Mouse (Mus musculus): ENCODE measurements at regions not wholly inside any gene's neighbourhood (a gene's known extent, or its start where the extent isn't known, plus 50 kb on each side); places are given as distances from the start of the nearest gene placed in this dataset.

- no peaks in the 10 kb centered on the region for H3K36me3 ChIP-seq (ENCODE audit: control insufficient read depth, insufficient read depth)
- no peaks in the 10 kb centered on the region for H3K27me3 ChIP-seq (ENCODE audit: control insufficient read depth, insufficient read depth, insufficient read length)
- no peaks in the 10 kb centered on the region for H3K79me2 ChIP-seq (ENCODE audit: control insufficient read depth, insufficient read depth)
- TF ChIP-seq E2F4 (IDR thresholded peaks at IDR 0.05; ENCODE audit: insufficient read depth) (no peak), TCF3 (IDR thresholded peaks at IDR 0.05; ENCODE audit: insufficient read length, low read depth) (no peak), CEBPB (IDR thresholded peaks at IDR 0.05; ENCODE audit: insufficient read depth, poor library complexity, severe bottlenecking) (0 out of 2 replicates have a peak, but pooled peaks have one; percentile 25), MAX (IDR thresholded peaks at IDR 0.05; ENCODE audit: low read depth) (no peak), MYOG (IDR thresholded peaks at IDR 0.05; ENCODE audit: control insufficient read depth in 1 of 3, insufficient read depth in 1 of 3, insufficient read length in 2 of 3, low read depth in 2 of 3) (peak in 2 of 3 experiments; percentile 1 to 27), MYOD1 (IDR thresholded peaks at IDR 0.05; ENCODE audit: control insufficient read depth in 1 of 3, insufficient read length in 2 of 3, low read depth in 2 of 3) (peak in 1 of 3 experiments; percentile 56)
- no peak overlapping the region for H3K4me2 ChIP-seq (ENCODE audit: low read depth)
- no peak overlapping the region for H3ac ChIP-seq (ENCODE audit: control insufficient read depth, insufficient read length)
- no peak overlapping the region for H3K4me3 ChIP-seq
These were observed 68.3 kb upstream of the Nrip1 start for GRCm38 (mm10) chr16:76441803-76442448.

GRCm38 (mm10) chr16:76438093-76438883, 64.7 kb upstream of the Nrip1 start:
- TF ChIP-seq TCF3 (IDR thresholded peaks at IDR 0.05; ENCODE audit: insufficient read length, low read depth) (no peak), CEBPB (IDR thresholded peaks at IDR 0.05; ENCODE audit: insufficient read depth, poor library complexity, severe bottlenecking) (no peak), SRF (IDR thresholded peaks at IDR 0.05; ENCODE audit: control insufficient read depth, insufficient read length, low read depth) (no peak), E2F4 (IDR thresholded peaks at IDR 0.05; ENCODE audit: insufficient read depth) (no peak), TCF12 (IDR thresholded peaks at IDR 0.05; ENCODE audit: insufficient read depth, poor library complexity, severe bottlenecking) (no peak), USF1 (IDR thresholded peaks at IDR 0.05; ENCODE audit: low read depth) (no peak), MYOD1 (IDR thresholded peaks at IDR 0.05; ENCODE audit: control insufficient read depth in 1 of 3, insufficient read length in 2 of 3, low read depth in 2 of 3) (no peak)
- H3ac ChIP-seq (ENCODE audit: control insufficient read depth, insufficient read length): no peak overlapping the region
- H3K27me3 ChIP-seq (ENCODE audit: control insufficient read depth, insufficient read depth, insufficient read length): no peaks in the 10 kb centered on the region
- H3K4me3 ChIP-seq: no peak overlapping the region
- no peaks in the 10 kb centered on the region for H3K79me2 ChIP-seq (ENCODE audit: control insufficient read depth, insufficient read depth)
- H3K36me3 ChIP-seq (ENCODE audit: control insufficient read depth, insufficient read depth): no peaks in the 10 kb centered on the region
- H3K4me2 ChIP-seq (ENCODE audit: low read depth): no peak overlapping the region

- no peaks in the 10 kb centered on the region for H3K27me3 ChIP-seq (ENCODE audit: control insufficient read depth, insufficient read depth, insufficient read length)
- TF ChIP-seq CEBPB (IDR thresholded peaks at IDR 0.05; ENCODE audit: insufficient read depth, poor library complexity, severe bottlenecking): no peak
- TF ChIP-seq POLR2AphosphoS2 (IDR thresholded peaks at IDR 0.05; ENCODE audit: insufficient read length, low read depth): no peak
- TF ChIP-seq REST (IDR thresholded peaks at IDR 0.05; ENCODE audit: insufficient read depth, insufficient read length): no peak
- TF ChIP-seq MAX (IDR thresholded peaks at IDR 0.05; ENCODE audit: low read depth): no peak
- TF ChIP-seq SRF (IDR thresholded peaks at IDR 0.05; ENCODE audit: control insufficient read depth, insufficient read length, low read depth): no peak
- TF ChIP-seq USF1 (IDR thresholded peaks at IDR 0.05; ENCODE audit: low read depth): no peak
- no peak for TF ChIP-seq E2F4 (IDR thresholded peaks at IDR 0.05; ENCODE audit: insufficient read depth)
- TF ChIP-seq TCF3 (IDR thresholded peaks at IDR 0.05; ENCODE audit: insufficient read length, low read depth): no peak
- TF ChIP-seq POLR2A (IDR thresholded peaks at IDR 0.05; ENCODE audit: insufficient read length, low read depth): no peak
- TF ChIP-seq MYOD1 (IDR thresholded peaks at IDR 0.05; ENCODE audit: control insufficient read depth in 1 of 3, insufficient read length in 2 of 3, low read depth in 2 of 3): no peak
- no peak for TF ChIP-seq TCF12 (IDR thresholded peaks at IDR 0.05; ENCODE audit: insufficient read depth, poor library complexity, severe bottlenecking)
- TF ChIP-seq MYOG (IDR thresholded peaks at IDR 0.05; ENCODE audit: control insufficient read depth in 1 of 3, insufficient read depth in 1 of 3, insufficient read length in 2 of 3, low read depth in 2 of 3): no peak
- H3K4me2 ChIP-seq (ENCODE audit: low read depth): no peak overlapping the region
These were observed 62.7 kb upstream of the Nrip1 start for GRCm38 (mm10) chr16:76436290-76436689.

GRCm38 (mm10) chr16:76433076-76433825, 59.6 kb upstream of the Nrip1 start:
- H3K79me2 ChIP-seq (ENCODE audit: control insufficient read depth, insufficient read depth): no peaks in the 10 kb centered on the region
- no peak overlapping the region for H3K4me3 ChIP-seq
- H3K27me3 ChIP-seq (ENCODE audit: control insufficient read depth, insufficient read depth, insufficient read length): no peaks in the 10 kb centered on the region
- no peaks in the 10 kb centered on the region for H3K36me3 ChIP-seq (ENCODE audit: control insufficient read depth, insufficient read depth)
- peak overlapping the region; percentile 32 for H3K4me2 ChIP-seq (ENCODE audit: low read depth)
- H3ac ChIP-seq (ENCODE audit: control insufficient read depth, insufficient read length): no peak overlapping the region
- TF ChIP-seq MYOD1 (IDR thresholded peaks at IDR 0.05; ENCODE audit: control insufficient read depth in 1 of 3, insufficient read length in 2 of 3, low read depth in 2 of 3) (peak in 1 of 3 experiments; percentile 53), TCF3 (IDR thresholded peaks at IDR 0.05; ENCODE audit: insufficient read length, low read depth) (no peak)

More at GRCm38 (mm10) chr16:76436290-76436689, 62.7 kb upstream of the Nrip1 start:
- H3K36me3 ChIP-seq (ENCODE audit: control insufficient read depth, insufficient read depth): no peaks in the 10 kb centered on the region
- no peak overlapping the region for H3K4me3 ChIP-seq
- no peaks in the 10 kb centered on the region for H3K79me2 ChIP-seq (ENCODE audit: control insufficient read depth, insufficient read depth)
- H3ac ChIP-seq (ENCODE audit: control insufficient read depth, insufficient read length): no peak overlapping the region

Measured in myocyte (in vitro differentiated cells).